Mouse (Mus musculus) lung, adult 2 months (tissue): ENCODE measurements around the gene Vrk1.

Experiments
- CTCF ChIP-seq: fragments of 200-500 bp; IDR thresholded peaks from 2 replicates; pipeline ENCODE4 v1.5.1; 2011; ENCODE audit warnings: mild to moderate bottlenecking, low read length, control low read depth; ENCODE audit not compliant: insufficient read depth
- POLR2A ChIP-seq: fragments of 200-500 bp; IDR thresholded peaks from 2 replicates; pipeline ENCODE4 v1.6.1; 2011; ENCODE audit warnings: low read depth, mild to moderate bottlenecking, control low read depth, low read length, borderline replicate concordance; ENCODE audit errors: extremely low read depth

GRCm38 (mm10) chr12:105981974-105982305 lies 28.1 kb upstream of the Vrk1 start:
- no peak for TF ChIP-seq CTCF
- TF ChIP-seq POLR2A, result no peak
